Mouse (Mus musculus): ENCODE data around the gene Mcur1. TPM values are rescaled to one million over a fixed set of nuclear protein-coding genes. Genes with fewer than 3 reads are reported as not detected.
A peak's percentile ranks its signal among the peaks of the same experiment; 100 is the strongest.

Mcur1 gene
- polyA plus RNA-seq (2017; shearing (Covaris generic)) = 10 to 100 TPM; 11.0 to 11.2 TPM

DNA sequence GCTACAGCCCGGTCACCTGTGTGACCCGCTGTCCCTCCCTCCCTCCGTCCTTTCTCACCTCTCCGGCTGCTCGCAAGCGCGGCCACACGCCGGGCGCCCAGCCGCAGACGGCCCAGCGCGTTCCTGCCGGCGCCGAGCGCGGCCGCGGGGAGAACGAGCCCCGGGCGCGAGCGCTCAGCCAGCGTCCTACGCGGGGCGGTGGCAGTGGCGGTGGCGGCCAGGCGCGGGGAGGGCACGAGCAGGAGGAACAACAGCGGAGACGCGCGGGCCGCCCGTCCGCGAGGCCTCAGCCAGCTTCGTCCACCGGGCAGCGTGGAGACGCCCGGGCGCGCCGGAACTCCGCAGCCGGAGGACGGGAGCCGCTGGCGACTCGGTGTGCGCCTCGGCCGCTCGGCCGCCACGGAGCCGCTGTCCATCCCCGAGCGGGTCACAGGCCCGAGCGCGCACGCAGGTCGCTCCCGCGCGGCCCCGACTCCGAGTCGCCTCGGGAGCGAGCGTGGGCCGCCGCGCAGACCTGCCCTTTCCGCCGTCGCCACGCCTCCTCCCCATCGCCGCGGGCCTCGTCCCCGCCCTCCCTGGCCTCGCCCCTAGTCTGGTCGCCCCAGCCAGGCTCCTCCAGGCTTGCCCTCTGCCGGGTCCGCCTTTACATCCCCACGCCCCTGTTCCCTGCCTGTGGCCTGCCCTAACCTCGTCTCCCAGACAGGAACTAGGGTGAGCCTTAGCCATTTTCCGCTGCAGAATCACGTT, at the start of gene Mcur1:
TSS of gene Mcur1 (minus strand) at position 481 of the 747 bp plus-strand sequence.
- peak; percentile 92 for ATAC-seq

DNA sequence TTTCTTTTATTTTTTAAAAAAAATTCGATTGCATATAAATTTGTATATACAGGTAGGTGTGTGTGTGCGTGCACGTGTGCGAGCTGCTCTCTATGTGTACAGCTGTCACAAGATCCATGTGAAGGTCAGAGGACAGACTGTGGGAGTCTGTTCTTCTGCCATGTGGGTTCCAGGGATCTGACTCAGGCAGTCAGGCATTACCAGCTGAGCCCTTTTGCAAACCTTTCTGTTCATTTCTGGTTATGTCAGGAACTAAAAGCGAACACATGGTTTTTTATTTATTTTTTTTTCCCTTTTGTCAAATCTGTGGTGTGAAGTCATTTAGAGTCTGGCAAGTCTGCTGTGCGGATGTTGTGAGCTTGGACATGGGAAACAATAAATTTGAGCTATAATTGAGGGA, 48.9 kb upstream of the Mcur1 start:
- no peak for ATAC-seq

DNA sequence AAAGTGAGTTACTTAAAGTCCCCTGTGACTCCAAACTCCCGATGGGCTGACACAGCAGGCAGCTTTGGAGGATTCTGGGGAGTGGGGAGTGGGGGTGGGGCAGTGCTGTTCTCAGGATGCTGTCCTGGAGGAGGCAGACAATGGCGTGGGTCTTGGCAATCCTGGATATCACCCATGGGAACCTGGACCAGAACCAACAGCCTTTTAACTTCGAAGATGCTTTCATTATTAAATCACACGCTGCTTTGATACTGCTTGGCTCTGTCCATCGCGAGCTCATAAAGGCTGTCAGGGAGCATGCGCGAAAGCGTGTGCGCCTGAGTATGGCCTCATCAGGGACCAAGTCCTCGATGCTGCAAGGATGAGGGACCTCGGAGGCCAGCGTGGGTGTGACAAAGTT, 43.1 kb upstream of the Mcur1 start:
- no peak for ATAC-seq

DNA sequence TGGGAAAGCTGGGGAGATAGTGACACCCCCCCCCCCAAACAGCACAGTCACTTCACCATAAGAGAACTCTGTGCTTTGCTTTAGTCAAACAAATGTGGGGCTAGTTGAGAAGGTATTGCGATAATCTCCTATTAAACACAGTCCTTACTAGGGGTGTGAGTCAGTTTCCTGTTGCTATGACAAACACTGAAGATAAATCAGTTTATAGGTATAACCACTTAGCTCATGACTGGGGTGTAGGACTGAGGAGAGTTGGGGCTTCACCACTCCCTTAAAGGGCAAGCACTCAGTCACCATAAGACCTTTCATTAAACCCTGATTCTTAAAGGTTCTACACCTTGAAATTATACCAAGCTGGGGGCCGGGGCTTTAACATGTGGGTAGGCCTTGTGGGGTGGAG, 42.4 kb upstream of the Mcur1 start:
- ATAC-seq = no peak

DNA sequence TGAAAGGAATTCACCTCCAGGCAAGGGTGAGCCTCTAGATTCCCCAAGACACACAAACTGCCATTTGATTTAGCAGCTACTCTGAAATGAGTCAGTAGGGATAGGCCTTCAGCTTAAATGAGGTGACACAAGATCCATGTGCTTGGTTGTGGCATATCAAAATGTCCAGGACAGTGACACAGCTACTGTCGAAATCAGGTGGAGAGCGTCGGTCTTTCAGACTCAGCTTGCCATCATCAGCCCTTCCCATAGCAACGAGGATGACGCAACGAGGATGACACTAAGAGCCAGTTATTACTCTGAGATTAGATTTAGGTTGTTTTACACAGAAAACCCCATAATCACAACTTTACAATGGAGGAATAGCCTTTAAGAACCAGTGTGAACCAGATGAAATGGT, 41.0 kb upstream of the Mcur1 start:
- no peak for ATAC-seq

DNA sequence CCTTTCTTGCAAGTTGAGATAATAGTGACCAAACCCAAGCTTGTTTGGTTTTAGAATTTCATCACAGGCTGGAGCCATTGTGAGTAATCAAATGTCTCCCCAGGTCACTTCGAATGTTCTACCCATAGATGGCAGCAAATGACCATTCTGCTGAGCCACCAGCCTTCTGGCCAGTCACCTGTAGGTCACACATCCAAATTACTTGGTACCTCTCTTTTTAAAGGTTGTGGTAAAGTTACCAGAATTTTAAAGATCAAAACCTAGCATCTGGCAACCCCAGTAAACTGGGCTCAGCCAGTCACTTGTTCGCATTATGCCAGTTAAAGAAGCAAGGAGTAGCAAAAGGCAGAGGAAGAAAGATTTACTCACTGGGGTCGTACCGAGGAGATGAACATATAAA, 35.9 kb upstream of the Mcur1 start:
- ATAC-seq = no peak

DNA sequence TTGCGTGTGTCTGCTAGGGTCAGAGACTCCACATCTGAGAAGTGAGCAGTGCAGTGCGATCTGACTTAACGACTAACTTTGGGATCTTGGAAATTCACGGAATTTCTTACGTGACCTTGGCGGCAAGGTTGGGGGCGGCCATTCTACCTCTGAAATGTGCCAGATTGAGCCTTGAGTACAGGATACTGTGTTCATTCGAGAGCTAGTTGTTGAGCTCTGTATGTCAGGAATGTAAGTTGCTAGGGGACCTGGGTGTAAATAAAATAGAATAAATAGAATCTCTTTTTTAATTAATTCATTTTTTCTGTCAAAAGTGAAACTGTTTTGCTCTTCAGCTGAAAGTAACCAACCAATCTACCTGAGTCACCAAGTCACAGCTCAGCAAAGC, 32.7 kb upstream of the Mcur1 start:
- no peak for ATAC-seq

DNA sequence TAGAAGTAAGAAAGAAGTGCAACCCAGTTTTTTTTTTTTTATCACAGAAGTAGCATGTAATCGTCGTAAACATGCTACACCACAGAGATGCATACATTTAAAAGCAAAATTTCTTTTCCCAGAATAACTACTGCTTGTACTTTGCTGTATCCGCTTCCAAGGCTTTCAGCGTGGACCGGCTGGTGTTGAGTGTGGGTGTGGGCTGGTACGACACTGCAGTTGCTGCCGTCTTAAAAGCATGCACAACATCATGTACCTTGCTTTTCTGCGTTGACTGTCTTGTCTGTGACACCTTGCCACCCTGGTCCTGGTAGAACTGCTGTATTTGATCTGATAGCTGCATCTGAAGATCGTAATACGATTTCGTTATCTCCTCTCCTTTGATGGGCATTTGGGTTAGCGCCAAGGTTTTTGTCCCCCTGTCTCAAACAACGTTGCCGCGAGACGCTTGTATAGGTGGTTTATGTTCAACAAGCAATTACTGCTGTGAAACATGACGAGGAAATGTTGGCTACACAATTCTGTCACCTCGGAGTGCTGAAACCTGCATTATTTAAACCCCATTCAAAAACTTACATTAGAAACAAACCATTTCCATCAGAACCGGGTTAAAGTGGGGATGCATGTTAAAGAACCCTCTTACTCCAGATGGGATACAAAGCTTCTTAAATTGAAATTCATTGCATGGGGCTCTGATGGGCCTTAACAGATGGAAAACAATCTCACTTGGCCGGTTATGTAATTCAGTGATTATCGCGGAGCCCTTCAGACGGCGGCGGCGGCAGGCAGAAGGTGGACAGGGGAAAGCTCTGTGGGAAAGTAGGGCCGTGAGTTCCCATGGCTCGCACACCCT, 32.1 kb upstream of the Mcur1 start:
- no peak for ATAC-seq

DNA sequence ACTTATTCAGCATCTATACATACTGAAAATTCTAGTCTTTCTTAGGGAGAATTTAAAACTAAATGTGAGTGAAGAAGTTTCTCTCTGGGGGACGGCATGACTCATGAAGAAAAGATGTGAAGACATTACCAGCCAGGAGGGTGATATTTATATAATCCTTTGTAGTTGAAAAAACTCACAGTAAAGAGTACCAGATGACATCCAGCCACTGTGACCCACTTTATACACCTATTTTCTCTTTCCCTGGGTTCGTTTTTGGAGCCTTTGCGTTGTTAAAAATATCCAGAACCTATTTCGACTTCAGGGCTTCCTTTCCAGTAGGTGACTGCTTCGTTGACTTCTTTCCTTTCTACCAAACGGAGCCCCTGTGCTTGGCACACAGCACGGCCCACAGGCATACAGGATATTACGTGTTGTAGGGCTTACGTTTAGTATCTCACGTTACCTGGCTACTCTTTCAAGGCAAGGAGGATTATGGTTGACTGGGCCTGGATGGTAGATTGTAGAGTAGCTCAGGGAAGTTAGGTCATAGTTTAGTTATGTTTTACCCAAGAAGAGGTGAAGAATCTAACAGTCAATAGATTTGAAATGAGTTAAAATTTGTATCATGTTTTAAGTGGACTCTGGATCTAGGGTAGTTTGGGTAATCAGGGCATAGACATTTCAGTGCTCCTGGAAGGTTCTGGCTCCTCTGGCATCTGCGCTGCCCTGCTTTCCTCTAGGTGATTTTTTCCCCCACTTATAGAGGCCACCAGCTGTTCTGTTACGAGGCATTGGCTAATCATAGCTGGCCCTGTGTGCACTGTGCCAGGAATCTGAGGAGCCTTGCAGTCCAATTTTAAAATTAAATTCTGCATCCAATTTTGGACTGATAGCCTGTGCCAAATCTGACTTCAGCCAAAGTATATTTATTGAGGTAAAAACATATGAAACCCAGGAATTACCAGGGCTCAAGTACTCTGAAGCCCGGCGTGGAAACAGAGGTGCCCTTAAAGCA, 28.2 kb upstream of the Mcur1 start:
- ATAC-seq = no peak

DNA sequence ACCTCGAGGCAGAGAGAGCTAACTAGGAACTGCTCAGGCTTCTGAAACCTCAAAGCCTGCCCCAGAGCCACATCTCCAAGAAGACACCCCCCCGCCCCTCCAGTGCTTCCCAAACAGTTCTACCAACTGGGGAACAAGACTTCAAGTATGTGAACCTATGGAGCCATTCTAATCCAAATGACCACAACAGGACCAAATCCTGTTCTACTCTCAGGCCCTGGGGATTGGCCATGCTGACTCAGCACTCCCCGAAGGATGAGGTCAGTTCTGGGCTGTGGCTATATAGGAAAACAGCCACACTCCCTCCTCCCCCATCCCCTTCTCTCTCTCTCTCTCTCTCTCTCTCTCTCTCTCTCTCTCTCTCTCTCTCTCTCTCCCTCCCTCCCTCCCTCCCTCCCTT, 27.0 kb upstream of the Mcur1 start:
- no peak for ATAC-seq

DNA sequence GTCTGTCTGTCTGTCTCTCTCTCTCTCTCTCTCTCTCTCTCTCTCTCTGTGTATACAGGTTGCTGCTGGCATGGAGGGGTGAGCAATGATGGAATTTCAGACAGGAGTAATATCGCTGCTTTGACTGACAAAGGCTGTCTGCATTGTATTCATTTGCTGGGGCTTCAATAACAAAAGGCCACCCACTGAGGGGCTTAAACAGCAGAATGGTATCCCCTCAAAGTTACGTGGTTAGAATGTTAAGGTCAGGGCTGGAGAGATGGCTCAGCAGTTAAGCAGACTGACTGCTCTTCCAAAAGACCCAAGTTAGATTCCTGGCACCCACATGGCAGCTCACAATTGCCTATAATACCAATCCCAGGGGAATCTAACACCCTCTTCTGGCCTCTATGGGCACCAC, 25.3 kb upstream of the Mcur1 start:
- ATAC-seq = no peak

DNA sequence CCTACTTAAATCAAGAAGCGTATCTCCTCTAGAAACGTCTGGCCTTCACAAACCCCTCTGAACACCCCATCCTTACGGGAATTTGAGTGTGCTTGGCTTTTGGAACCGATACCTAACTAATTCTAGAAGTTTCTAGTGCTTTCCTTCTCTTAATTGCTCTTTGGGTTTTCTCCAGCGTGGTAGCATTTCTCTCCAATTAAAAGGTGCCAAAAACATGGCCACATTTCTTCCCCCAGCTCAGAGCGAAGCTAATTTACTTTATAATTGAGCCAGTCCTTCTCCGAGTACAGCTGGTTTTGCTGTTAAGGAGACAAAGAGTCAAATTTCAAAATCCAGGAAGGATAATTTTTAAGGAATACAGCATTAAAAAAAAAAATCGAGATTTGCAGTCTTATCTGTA, 23.5 kb upstream of the Mcur1 start:
- no peak for ATAC-seq

DNA sequence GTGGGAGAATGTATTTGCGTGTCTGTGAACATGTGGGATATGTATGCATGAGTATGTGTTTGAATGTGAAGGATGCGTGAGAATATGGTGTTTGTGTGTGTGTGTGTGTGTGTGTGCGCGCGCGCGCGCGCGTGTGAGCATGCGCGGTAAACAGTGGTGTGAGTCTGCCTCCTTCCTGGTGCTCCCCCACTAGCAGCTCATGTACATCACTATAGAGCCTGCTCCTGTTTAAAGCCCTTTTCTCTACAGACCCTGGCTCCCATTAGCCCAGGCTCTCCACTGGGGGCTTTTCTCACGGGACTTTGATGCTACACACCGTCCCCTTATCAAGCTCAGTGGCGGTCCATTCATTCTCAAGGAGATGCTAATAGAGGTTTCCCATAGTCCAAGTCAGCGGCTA, 23.0 kb upstream of the Mcur1 start:
- no peak for ATAC-seq

DNA sequence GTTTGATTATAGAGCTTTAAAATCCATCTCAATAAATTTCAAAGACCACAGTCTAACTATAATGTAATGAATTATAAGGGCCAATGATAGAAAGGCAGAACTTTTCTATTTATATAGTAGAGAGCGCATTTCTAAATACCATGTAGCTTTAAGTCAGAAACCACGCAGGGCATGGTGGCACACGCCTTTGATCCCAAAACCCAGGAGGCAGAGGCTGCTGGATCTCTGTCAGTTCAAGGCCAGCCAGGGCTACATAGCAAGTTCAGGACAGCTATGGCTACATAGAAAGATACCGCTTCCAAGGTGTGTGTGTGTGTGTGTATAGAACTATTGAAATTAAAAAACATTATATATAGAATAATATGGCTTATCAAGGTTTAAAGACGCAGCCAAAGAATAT, 20.7 kb upstream of the Mcur1 start:
- no peak for ATAC-seq

DNA sequence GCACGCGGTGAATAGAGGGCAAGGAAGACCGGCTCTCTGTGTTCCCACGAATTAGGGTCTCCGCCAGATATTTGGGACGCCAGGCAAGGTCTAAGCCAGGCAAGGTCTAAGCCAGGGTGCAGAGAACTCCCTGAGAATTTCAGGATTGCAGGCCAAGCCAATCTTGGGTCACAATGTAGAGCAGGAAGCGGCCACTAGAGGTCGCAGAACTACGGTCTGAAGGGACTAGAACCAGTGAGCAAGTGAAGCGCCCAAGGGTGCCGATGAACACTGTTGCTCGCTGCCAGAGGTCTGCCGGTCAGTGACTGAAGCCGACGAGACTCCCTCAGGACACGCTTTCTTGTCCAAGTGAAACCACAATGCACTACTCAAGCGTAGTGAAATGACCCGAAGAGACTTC, 19.7 kb upstream of the Mcur1 start:
- no peak for ATAC-seq

DNA sequence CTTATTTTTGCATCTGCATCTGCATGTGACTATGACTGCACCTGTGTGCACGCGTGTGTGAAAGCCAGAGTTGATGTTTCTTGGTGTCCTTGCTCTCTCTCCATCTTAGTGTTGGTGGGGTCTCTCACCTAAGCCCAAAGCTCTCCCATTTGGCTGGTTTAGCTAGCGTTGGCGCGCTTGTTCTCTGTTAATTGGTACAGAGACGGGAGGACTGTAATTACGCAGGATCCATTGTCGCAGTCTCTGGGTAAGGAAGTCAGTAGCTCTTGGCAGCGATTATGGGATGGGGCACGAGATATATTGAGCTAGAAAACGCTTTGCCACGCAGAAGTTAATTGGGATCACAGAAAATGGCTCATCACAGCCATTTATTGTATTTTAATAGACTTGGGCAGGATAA, 17.8 kb upstream of the Mcur1 start:
- ATAC-seq = no peak

DNA sequence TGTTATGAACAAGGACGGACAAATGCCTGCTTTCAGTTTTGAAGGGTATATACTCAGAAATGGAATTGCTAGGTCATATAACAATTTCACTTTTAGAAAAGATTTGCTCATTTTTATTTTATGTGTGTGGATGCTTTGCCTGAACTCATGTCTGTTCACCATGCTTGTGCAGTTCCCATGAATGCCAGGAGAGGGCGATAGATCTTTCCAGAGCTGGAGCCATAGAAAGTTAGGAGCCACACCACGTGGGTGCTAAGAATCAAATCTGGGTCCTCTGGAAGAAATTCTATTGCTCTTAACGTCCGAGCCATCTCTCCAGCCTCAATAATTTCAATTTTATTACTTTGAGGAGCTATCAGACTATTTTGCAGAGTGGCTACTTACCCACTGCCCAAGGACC, 17.3 kb upstream of the Mcur1 start:
- ATAC-seq = no peak

DNA sequence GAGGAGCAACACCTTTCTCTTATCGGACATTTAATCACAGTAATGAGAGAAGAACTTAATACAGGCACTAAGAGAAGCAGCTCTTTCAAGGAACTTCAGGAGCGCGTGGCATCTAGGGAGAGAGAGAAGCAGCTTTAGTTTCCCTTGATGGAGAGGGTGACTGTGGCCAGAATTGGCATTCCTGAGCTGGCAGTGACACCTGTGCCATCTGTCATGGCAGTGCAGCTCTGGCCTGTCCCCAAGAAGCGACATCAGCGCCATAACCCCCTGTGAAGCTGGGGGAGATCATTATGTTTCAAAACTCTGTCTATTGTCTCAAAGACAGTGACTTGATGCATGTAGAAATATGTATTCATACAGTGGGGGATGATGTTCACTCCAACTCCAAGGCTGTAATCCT, 15.4 kb upstream of the Mcur1 start:
- no peak for ATAC-seq

DNA sequence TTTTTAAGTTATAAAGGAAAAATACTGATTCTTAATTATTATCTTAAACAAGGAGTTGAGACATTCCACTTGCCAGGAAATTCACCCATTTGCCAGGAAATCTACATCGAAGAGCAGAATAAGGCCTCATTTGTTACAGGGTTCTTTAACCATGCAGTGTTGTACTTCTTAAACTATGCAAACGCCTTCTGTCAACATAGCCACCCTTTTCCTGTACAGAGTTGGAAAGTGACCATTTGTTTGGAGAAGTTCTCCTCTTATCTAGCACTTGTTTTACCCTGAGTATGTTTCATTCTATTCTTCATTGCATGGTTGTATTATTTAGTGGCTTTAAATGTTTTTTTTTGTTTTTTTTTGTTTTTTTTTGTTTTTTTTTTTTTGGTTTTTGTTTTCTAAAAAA, 14.0 kb upstream of the Mcur1 start:
- no peak for ATAC-seq

DNA sequence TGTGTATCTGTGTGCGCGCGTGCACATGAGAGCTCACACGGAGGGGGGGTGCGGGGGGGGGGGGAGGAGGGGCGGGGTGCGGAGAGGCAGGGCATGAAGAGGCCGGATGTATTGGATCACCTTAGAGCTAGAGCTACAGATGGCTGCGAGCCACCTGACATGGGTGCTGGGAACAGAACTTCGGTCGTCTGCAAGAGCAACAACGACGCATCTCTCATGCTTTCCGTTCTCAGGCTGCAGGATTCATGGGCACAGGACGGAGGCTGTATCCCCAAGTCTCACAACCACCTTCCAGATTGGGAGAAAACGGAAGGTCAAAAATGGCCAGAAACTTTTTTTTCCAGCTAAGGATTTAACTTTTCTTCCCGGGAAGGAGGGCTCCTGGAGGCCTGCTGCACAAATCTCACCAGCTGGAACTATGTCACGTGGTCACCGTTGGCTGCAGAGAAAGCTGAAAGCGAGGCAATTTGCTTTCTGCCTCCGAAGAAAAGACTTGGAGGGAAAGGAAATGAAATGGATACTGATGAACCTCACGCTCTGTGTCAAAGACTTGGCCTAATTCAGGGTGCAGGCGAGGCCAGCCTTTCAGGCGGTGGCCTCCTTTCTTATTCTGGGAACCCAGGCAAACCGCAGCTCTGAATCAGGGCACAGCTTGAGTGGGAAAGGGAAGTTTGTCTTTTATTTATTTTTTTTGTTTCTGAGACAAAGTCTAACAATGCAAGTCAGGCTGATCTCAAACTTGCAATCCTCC, 7.3 kb upstream of the Mcur1 start:
- no peak for ATAC-seq

DNA sequence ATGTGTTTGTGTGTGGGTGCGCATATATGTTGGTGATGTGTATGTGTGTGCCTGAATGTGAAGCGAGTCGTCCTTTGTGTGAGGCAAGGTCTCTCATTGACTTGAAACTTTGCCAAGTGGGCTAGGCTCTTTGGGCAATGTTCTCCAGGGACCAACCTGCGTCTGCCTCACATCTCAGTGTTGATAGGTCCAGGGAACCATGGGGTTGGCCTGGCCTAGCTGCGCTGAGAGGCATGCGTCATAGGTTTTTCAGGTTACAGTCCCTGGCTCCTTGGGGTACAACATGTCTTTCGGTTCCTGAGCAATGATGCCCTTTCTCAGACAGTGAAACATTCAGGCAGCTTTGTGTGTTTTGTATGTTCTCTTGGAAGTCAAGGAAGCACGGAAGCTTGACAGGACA, 6.2 kb upstream of the Mcur1 start:
- no peak for ATAC-seq

DNA sequence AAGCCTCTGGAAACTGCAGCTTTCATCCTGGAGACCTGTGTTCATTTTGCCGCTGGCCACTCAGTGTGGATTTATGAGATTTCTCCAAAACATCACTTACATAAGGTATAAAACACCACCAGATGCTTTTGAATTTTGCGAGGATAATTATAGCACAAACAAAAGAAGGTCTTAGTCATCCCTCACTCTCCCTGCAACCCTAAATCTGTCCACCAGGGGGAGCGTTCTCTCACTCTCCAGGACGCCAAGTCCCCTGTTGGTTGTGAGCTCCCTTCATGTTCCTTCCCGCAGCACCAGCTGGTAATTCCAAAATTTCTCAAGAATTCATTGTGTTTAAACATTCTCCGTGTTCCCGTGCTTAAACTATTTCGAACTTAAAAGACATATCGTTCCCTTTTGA, 5.4 kb upstream of the Mcur1 start:
- no peak for ATAC-seq

Data from activated CD4-positive, CD25-positive, alpha-beta regulatory T cell, adult 4 months (primary cell).